Mouse (Mus musculus) naive thymus-derived CD4-positive, alpha-beta T cell, adult 2 months (primary cell): ENCODE results near the gene Mapk10.
"Not testable (repeated sequence)": the region's sequence is repeated elsewhere in the genome, so short reads cannot be mapped to it uniquely, and the experiment has no call there.

Source experiments
- DNase-seq: peaks from one replicate; pipeline ENCODE4 v3.0.0-alpha.2; 2011; ENCODE audit warnings: low read depth

Gene Mapk10

GRCm38 (mm10) chr5:102964396-102964795 lies 246.7 kb downstream of the Mapk10 start:
- no peak for DNase-seq

- no peak for DNase-seq
Measured at GRCm38 (mm10) chr5:102953414-102953813, 257.7 kb downstream of the Mapk10 start.

GRCm38 (mm10) chr5:102952918-102953317 lies 258.2 kb downstream of the Mapk10 start:
- DNase-seq, result no peak

- no peak for DNase-seq
Measured at GRCm38 (mm10) chr5:102947061-102947711, 263.9 kb downstream of the Mapk10 start.

- DNase-seq, result no peak
Measured at GRCm38 (mm10) chr5:102946625-102947024, 264.5 kb downstream of the Mapk10 start.

GRCm38 (mm10) chr5:102943864-102944630 lies 267.1 kb downstream of the Mapk10 start:
- DNase-seq, result not testable (repeated sequence)

GRCm38 (mm10) chr5:102930161-102930560 lies 281.0 kb downstream of the Mapk10 start:
- no peak for DNase-seq

- no peak for DNase-seq
Measured at GRCm38 (mm10) chr5:102926786-102927185, 284.3 kb downstream of the Mapk10 start.

- DNase-seq, result no peak
Measured at GRCm38 (mm10) chr5:102920199-102920598, 290.9 kb downstream of the Mapk10 start.

- DNase-seq, result no peak
Measured at GRCm38 (mm10) chr5:102905441-102906211, 305.5 kb downstream of the Mapk10 start.

- DNase-seq, result no peak
Measured at GRCm38 (mm10) chr5:102904066-102904465, 307.1 kb downstream of the Mapk10 start.

GRCm38 (mm10) chr5:102903487-102903886 lies 307.6 kb downstream of the Mapk10 start:
- DNase-seq, result no peak

GRCm38 (mm10) chr5:102901176-102901575 lies 310.0 kb downstream of the Mapk10 start:
- no peak for DNase-seq

GRCm38 (mm10) chr5:102899680-102900215 lies 311.4 kb downstream of the Mapk10 start:
- DNase-seq, result no peak

GRCm38 (mm10) chr5:102898301-102898700 lies 312.8 kb downstream of the Mapk10 start:
- DNase-seq, result no peak

- DNase-seq, result no peak
Measured at GRCm38 (mm10) chr5:102892226-102892625, 318.9 kb downstream of the Mapk10 start.

GRCm38 (mm10) chr5:102889163-102889488 lies 322.0 kb downstream of the Mapk10 start:
- DNase-seq, result no peak

GRCm38 (mm10) chr5:102888482-102889162 lies 322.5 kb downstream of the Mapk10 start:
- DNase-seq, result no peak

- peak; percentile 6 for DNase-seq
Measured at GRCm38 (mm10) chr5:102875628-102876027, 335.5 kb downstream of the Mapk10 start.

- peak; percentile 37 for DNase-seq
Measured at GRCm38 (mm10) chr5:102874605-102875298, 336.4 kb downstream of the Mapk10 start.

GRCm38 (mm10) chr5:102872996-102873395 lies 338.1 kb downstream of the Mapk10 start:
- not testable (repeated sequence) for DNase-seq
